9 mouse cellular contexts compared by ENCODE assay signal in the genomic region with DNA sequence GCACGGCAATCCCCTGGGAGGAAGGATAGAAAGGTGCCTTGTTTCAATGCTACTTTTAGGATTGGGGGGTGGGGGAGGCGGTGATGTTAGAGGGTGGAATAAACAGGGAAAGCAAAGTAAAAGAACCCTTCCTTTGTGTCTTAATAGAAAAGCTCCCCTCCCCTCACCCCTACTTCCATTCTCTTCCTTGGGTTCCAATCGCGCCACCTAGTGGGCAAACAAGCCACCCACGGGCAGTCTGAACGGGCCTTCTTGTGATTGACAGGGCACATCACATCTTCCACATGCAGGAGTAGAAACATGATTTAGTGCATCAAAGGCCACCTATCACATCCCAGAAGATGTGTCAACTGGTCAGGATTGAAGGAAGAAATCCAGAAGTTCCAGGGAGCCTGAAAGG. TPM values are rescaled to one million over a fixed set of nuclear protein-coding genes. Genes with fewer than 3 reads are reported as not detected.
DNase-seq lines count a peak whose midpoint lies in the region; ATAC-seq and TF ChIP-seq lines count a peak whose summit lies in the region.
"Had no signal": no experiment of that assay in that cellular context is flagged by ENCODE, and none has a peak within 500 bp of the region (broad histone marks: within the 10 kb centered on the region; RNA-seq: fewer than 3 reads in every experiment).

No protein-coding gene starts in this region.

- H3K9me3 ChIP-seq in kidney, embryonic 15.5 days (replicated peaks) = no peaks in the 10 kb centered on the region
- H3K9me3 ChIP-seq: neural tube, embryonic 13.5 days had no signal

- no peak overlapping the region for H3K9ac ChIP-seq in kidney, embryonic 15.5 days
- H3K9ac ChIP-seq: neural tube, embryonic 13.5 days had no signal

- WGBS in kidney, embryonic 15.5 days = 23% methylated on average over 6 of the region's 6 CpGs

- H3K4me1 ChIP-seq in kidney, embryonic 15.5 days = no peaks in the 10 kb centered on the region
- peaks cover 5% of the 10 kb centered on the region for H3K4me1 ChIP-seq in testis, adult 2 months (ENCODE audit: control insufficient read depth, insufficient read depth, low read length)
- H3K4me1 ChIP-seq: neural tube, embryonic 13.5 days had no signal

- TF ChIP-seq CTCF in testis, adult 2 months (IDR thresholded peaks at IDR 0.05; ENCODE audit: control insufficient read depth, insufficient read depth, insufficient replicate concordance, low read depth, low read length) = peak; percentile 77; the same call in 1 of the 2 replicates

- H3K4me3 ChIP-seq in kidney, embryonic 15.5 days (replicated peaks) = no peak overlapping the region
- H3K4me3 ChIP-seq in testis, adult 2 months (ENCODE audit: control insufficient read depth, low read depth, low read length) = peak overlapping the region; percentile 27
- H3K4me3 ChIP-seq: neural tube, embryonic 13.5 days had no signal

- H3K36me3 ChIP-seq in kidney, embryonic 15.5 days = no peaks in the 10 kb centered on the region
- no peaks in the 10 kb centered on the region for H3K36me3 ChIP-seq in testis, adult 2 months (ENCODE audit: control insufficient read depth, insufficient read depth, low read length)
- H3K36me3 ChIP-seq: neural tube, embryonic 13.5 days had no signal

- TF ChIP-seq POLR2A in testis, adult 2 months (IDR thresholded peaks at IDR 0.05; ENCODE audit: control insufficient read depth, low read depth, low read length) = no peak

- ATAC-seq in kidney, embryonic 15.5 days (replicated peaks; ENCODE audit: low FRiP score) = no peak

- H3K27ac ChIP-seq in kidney, embryonic 15.5 days = no peak overlapping the region
- no peak overlapping the region for H3K27ac ChIP-seq in testis, adult 2 months (ENCODE audit: control insufficient read depth, insufficient read depth, low read depth, low read length)
- H3K27ac ChIP-seq: neural tube, embryonic 13.5 days had no signal

- DNase-seq in kidney, adult 9 months = peak; percentile 33
- peak; percentile 37 for DNase-seq in adipocyte (ENCODE audit: low spot score)
- peak; percentile 39 for DNase-seq in embryo, embryonic 11.5 days (ENCODE audit: low read depth, low spot score)
- peak; percentile 82 to 83 for DNase-seq in layer of hippocampus, postnatal 10 days (ENCODE audit: low spot score in 2 of 2)
- DNase-seq in mesoderm, embryonic 11.5 days (ENCODE audit: low read depth, low spot score) = peak; percentile 74

- no peaks in the 10 kb centered on the region for H3K27me3 ChIP-seq in kidney, embryonic 15.5 days
- no peaks in the 10 kb centered on the region for H3K27me3 ChIP-seq in testis, adult 2 months (ENCODE audit: control insufficient read depth, insufficient read depth, low read length)
- H3K27me3 ChIP-seq: neural tube, embryonic 13.5 days had no signal

- H3K4me2 ChIP-seq in kidney, embryonic 15.5 days = no peak overlapping the region
- H3K4me2 ChIP-seq: neural tube, embryonic 13.5 days had no signal

RNA-seq across cellular contexts. Expression of gene Gorasp2, which starts 41.2 kb away (rescaled TPM):
- polyA plus RNA-seq in kidney, embryonic 15.5 days (2015; fragmentation: Nextera tagmentation; extraction: Ambion mirVana) = 171 and 175 TPM in 2 replicates
- total RNA-seq in layer of hippocampus, postnatal 10 days (2021) = 100 to 1,000 TPM; 104 to 106 TPM
- polyA plus RNA-seq in testis, adult 2 months (2012; rRNA removed) = 334 and 337 TPM in 2 replicates

RNA-seq across cellular contexts. Expression of gene Gm26558, which starts 41.7 kb away (rescaled TPM):
- polyA plus RNA-seq in kidney, embryonic 15.5 days (2015; fragmentation: Nextera tagmentation; extraction: Ambion mirVana) = 3.6 and 4.8 TPM in 2 replicates
- total RNA-seq in layer of hippocampus, postnatal 10 days (2021) = under 1 TPM; 0.80 to 0.87 TPM
- 0.12 and 0.22 TPM in 2 replicates for polyA plus RNA-seq in testis, adult 2 months (2012; rRNA removed)
- total RNA-seq: heart, adult 18-20 months had no signal
